Mouse (Mus musculus): ENCODE results near the gene Padi2. TPM values are rescaled to one million over a fixed set of nuclear protein-coding genes. Genes with fewer than 3 reads are reported as not detected.

Padi2 gene
- polyA plus RNA-seq, 1 experiment from 2014 or later = 0.95 TPM

- Histone ChIP-seq H3K4me1 (ENCODE audit: control insufficient read depth, insufficient read depth, low read length) (no peaks in the 10 kb centered on the region), H3K27me3 (ENCODE audit: control insufficient read depth, insufficient read depth, low read length) (no peaks in the 10 kb centered on the region)
- 91% methylated on average over 9 of the region's 9 CpGs for WGBS
Observed at GRCm38 (mm10) chr4:140878655-140879054, 27.5 kb upstream of the Padi2 start.

GRCm38 (mm10) chr4:140879116-140879515, 27.0 kb upstream of the Padi2 start:
- H3K9me3 ChIP-seq (ENCODE audit: control insufficient read depth, low read length) = no peaks in the 10 kb centered on the region
- H3K9ac ChIP-seq (replicated peaks; ENCODE audit: low read depth, low read length) = no peak overlapping the region
- H3K27me3 ChIP-seq (ENCODE audit: control insufficient read depth, insufficient read depth, low read length) = no peaks in the 10 kb centered on the region
- ATAC-seq (ENCODE audit: low read depth) = no peak
- 95% methylated on average over 6 of the region's 6 CpGs for whole genome bisulfite sequencing
- no peaks in the 10 kb centered on the region for H3K36me3 ChIP-seq (ENCODE audit: control insufficient read depth, insufficient read depth, low read length)
- no peak overlapping the region for H3K4me3 ChIP-seq (ENCODE audit: low read depth, low read length)
- H3K4me2 ChIP-seq (ENCODE audit: low read depth, low read length) = no peak overlapping the region
- no peaks in the 10 kb centered on the region for H3K4me1 ChIP-seq (ENCODE audit: control insufficient read depth, insufficient read depth, low read length)
- no peak overlapping the region for H3K27ac ChIP-seq (ENCODE audit: low read depth, low read length)

More at GRCm38 (mm10) chr4:140878655-140879054, 27.5 kb upstream of the Padi2 start:
- Histone ChIP-seq H3K4me2 (ENCODE audit: low read depth, low read length) (no peak overlapping the region), H3K36me3 (ENCODE audit: control insufficient read depth, insufficient read depth, low read length) (no peaks in the 10 kb centered on the region), H3K4me3 (ENCODE audit: low read depth, low read length) (no peak overlapping the region), H3K27ac (ENCODE audit: low read depth, low read length) (no peak overlapping the region), H3K9me3 (ENCODE audit: control insufficient read depth, low read length) (no peaks in the 10 kb centered on the region), H3K9ac (replicated peaks; ENCODE audit: low read depth, low read length) (no peak overlapping the region)
- no peak for ATAC-seq (ENCODE audit: low read depth)

DNA sequence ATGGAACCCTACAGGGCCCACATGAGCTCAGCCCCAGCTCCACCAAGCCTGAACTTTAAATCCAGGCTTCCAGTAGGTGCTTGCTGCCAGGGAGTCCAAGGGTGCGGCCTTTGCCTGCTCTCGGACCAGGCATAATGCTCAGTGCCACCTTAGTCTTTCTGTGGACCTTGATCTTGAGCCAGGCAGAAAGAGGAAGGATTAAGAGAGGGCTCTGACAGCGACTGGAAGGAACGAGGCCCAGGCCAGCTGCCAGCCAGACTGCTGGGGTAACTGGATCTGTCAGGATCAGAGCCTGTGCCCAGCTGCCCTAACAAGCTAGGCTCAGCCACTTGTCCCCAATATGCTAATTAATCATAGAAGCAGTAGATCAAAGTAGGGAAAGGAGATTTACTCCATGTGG, 26.4 kb upstream of the Padi2 start:
- WGBS = 79% methylated on average over 4 of the region's 4 CpGs
- no peak for ATAC-seq (ENCODE audit: low read depth)
- H3K36me3 ChIP-seq (ENCODE audit: control insufficient read depth, insufficient read depth, low read length) = no peaks in the 10 kb centered on the region

GRCm38 (mm10) chr4:140880207-140880606, 25.9 kb upstream of the Padi2 start:
- WGBS = 90% methylated on average over 3 of the region's 3 CpGs
- Histone ChIP-seq H3K27me3 (ENCODE audit: control insufficient read depth, insufficient read depth, low read length) (no peaks in the 10 kb centered on the region), H3K4me2 (ENCODE audit: low read depth, low read length) (no peak overlapping the region), H3K4me3 (ENCODE audit: low read depth, low read length) (no peak overlapping the region), H3K9me3 (ENCODE audit: control insufficient read depth, low read length) (no peaks in the 10 kb centered on the region), H3K27ac (ENCODE audit: low read depth, low read length) (no peak overlapping the region), H3K4me1 (ENCODE audit: control insufficient read depth, insufficient read depth, low read length) (no peaks in the 10 kb centered on the region), H3K36me3 (ENCODE audit: control insufficient read depth, insufficient read depth, low read length) (no peaks in the 10 kb centered on the region), H3K9ac (replicated peaks; ENCODE audit: low read depth, low read length) (no peak overlapping the region)
- ATAC-seq (ENCODE audit: low read depth) = no peak

More for the DNA sequence above, 26.4 kb upstream of the Padi2 start:
- Histone ChIP-seq H3K27ac (ENCODE audit: low read depth, low read length) (no peak overlapping the region), H3K9me3 (ENCODE audit: control insufficient read depth, low read length) (no peaks in the 10 kb centered on the region), H3K9ac (replicated peaks; ENCODE audit: low read depth, low read length) (no peak overlapping the region), H3K4me2 (ENCODE audit: low read depth, low read length) (no peak overlapping the region), H3K4me3 (ENCODE audit: low read depth, low read length) (no peak overlapping the region), H3K4me1 (ENCODE audit: control insufficient read depth, insufficient read depth, low read length) (no peaks in the 10 kb centered on the region), H3K27me3 (ENCODE audit: control insufficient read depth, insufficient read depth, low read length) (no peaks in the 10 kb centered on the region)

DNA sequence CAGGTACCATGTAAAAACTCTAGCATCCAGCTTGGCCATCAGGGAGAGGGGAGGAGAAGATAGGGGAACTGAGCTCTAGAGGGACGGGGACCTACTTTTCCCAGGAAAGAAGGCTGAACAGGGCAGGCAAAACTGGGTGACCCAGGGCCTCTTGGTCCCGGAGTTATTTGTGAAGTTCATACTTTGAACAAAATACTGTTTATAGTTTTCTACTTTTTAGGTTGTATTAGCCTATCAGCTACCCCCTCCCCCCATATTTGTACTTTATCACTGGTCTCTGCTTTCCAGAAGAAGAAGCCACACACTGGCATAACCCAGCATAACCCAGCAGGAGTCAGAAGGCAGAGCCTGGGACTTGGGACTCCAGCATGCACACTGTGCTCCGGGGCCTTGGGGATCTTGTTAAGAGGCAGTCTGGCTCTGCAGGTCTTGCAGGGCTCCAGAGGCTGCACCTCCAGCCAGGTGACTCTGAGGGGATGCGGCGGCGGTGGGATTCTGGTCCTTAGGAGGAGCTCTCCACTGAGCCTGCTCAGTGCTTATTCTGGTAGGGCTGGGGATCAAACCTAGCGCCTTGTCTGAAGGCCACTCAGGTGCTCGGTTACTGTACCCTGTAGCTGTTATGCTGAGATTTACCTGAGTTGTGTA, 25.0 kb upstream of the Padi2 start:
- 93% methylated on average over 8 of the region's 8 CpGs for WGBS
- Histone ChIP-seq H3K9me3 (ENCODE audit: control insufficient read depth, low read length) (no peaks in the 10 kb centered on the region), H3K9ac (replicated peaks; ENCODE audit: low read depth, low read length) (no peak overlapping the region), H3K4me3 (ENCODE audit: low read depth, low read length) (no peak overlapping the region), H3K36me3 (ENCODE audit: control insufficient read depth, insufficient read depth, low read length) (no peaks in the 10 kb centered on the region), H3K27ac (ENCODE audit: low read depth, low read length) (no peak overlapping the region), H3K27me3 (ENCODE audit: control insufficient read depth, insufficient read depth, low read length) (no peaks in the 10 kb centered on the region), H3K4me2 (ENCODE audit: low read depth, low read length) (no peak overlapping the region), H3K4me1 (ENCODE audit: control insufficient read depth, insufficient read depth, low read length) (no peaks in the 10 kb centered on the region)
- no peak for ATAC-seq (ENCODE audit: low read depth)

DNA sequence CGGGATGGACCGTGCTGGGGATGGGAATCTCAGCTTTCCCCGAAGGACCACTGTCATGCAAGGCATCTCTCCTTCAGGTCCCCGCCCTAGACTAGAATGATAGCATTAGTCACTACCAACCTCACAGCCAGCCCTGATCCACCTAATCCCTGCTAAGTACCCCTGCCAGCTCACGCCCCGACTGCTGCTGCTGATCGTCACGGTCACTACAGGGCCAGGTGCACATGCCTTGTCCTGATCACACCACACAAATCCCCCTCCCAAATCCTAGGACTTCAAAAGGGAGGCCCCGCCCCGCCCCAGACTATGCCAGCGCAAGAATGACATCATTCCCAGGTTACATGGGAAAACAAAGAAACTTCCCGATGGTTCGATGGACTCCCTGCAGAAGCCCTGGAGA, 24.4 kb upstream of the Padi2 start:
- Histone ChIP-seq H3K36me3 (ENCODE audit: control insufficient read depth, insufficient read depth, low read length) (no peaks in the 10 kb centered on the region), H3K4me2 (ENCODE audit: low read depth, low read length) (no peak overlapping the region), H3K4me1 (ENCODE audit: control insufficient read depth, insufficient read depth, low read length) (no peaks in the 10 kb centered on the region), H3K27me3 (ENCODE audit: control insufficient read depth, insufficient read depth, low read length) (no peaks in the 10 kb centered on the region), H3K4me3 (ENCODE audit: low read depth, low read length) (no peak overlapping the region), H3K27ac (ENCODE audit: low read depth, low read length) (no peak overlapping the region), H3K9me3 (ENCODE audit: control insufficient read depth, low read length) (no peaks in the 10 kb centered on the region), H3K9ac (replicated peaks; ENCODE audit: low read depth, low read length) (no peak overlapping the region)
- 95% methylated on average over 13 of the region's 13 CpGs for WGBS
- no peak for ATAC-seq (ENCODE audit: low read depth)

DNA sequence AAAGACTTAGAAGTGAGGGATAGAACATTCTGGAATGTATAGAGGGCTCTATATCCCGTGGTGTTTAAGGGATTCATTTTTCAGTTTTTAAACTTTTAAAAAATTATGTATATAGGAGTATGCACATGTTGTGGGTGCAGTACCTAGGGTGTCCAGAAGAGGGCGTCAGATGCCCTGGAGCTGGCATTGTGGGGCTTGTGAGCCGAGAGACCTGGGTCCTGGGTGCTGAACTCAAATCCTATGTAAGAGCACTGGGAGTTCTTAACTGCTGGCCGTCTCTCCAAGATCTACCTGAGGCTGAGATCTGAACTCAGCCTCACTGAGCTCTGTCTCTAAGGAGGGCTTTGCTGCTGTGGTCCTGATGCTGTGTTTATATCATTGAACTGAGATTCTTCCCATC, 23.8 kb upstream of the Padi2 start:
- Histone ChIP-seq H3K9me3 (ENCODE audit: control insufficient read depth, low read length) (no peaks in the 10 kb centered on the region), H3K4me3 (ENCODE audit: low read depth, low read length) (no peak overlapping the region), H3K4me1 (ENCODE audit: control insufficient read depth, insufficient read depth, low read length) (no peaks in the 10 kb centered on the region), H3K9ac (replicated peaks; ENCODE audit: low read depth, low read length) (no peak overlapping the region), H3K27ac (ENCODE audit: low read depth, low read length) (no peak overlapping the region), H3K27me3 (ENCODE audit: control insufficient read depth, insufficient read depth, low read length) (no peaks in the 10 kb centered on the region), H3K4me2 (ENCODE audit: low read depth, low read length) (no peak overlapping the region), H3K36me3 (ENCODE audit: control insufficient read depth, insufficient read depth, low read length) (no peaks in the 10 kb centered on the region)
- WGBS = 71% methylated on average over 4 of the region's 4 CpGs
- ATAC-seq (ENCODE audit: low read depth) = no peak

- H3K27ac ChIP-seq (ENCODE audit: low read depth, low read length) = no peak overlapping the region
- H3K27me3 ChIP-seq (ENCODE audit: control insufficient read depth, insufficient read depth, low read length) = no peaks in the 10 kb centered on the region
- 97% methylated on average over 3 of the region's 3 CpGs for WGBS
- no peaks in the 10 kb centered on the region for H3K4me1 ChIP-seq (ENCODE audit: control insufficient read depth, insufficient read depth, low read length)
- H3K9ac ChIP-seq (replicated peaks; ENCODE audit: low read depth, low read length) = no peak overlapping the region
- H3K36me3 ChIP-seq (ENCODE audit: control insufficient read depth, insufficient read depth, low read length) = no peaks in the 10 kb centered on the region
- H3K9me3 ChIP-seq (ENCODE audit: control insufficient read depth, low read length) = no peaks in the 10 kb centered on the region
- H3K4me3 ChIP-seq (ENCODE audit: low read depth, low read length) = no peak overlapping the region
- no peak for ATAC-seq (ENCODE audit: low read depth)
- no peak overlapping the region for H3K4me2 ChIP-seq (ENCODE audit: low read depth, low read length)
Observed at GRCm38 (mm10) chr4:140882981-140883380, 23.2 kb upstream of the Padi2 start.

- Histone ChIP-seq H3K27me3 (ENCODE audit: control insufficient read depth, insufficient read depth, low read length) (no peaks in the 10 kb centered on the region), H3K36me3 (ENCODE audit: control insufficient read depth, insufficient read depth, low read length) (no peaks in the 10 kb centered on the region), H3K9me3 (ENCODE audit: control insufficient read depth, low read length) (no peaks in the 10 kb centered on the region), H3K4me1 (ENCODE audit: control insufficient read depth, insufficient read depth, low read length) (no peaks in the 10 kb centered on the region), H3K27ac (ENCODE audit: low read depth, low read length) (no peak overlapping the region), H3K9ac (replicated peaks; ENCODE audit: low read depth, low read length) (no peak overlapping the region), H3K4me2 (ENCODE audit: low read depth, low read length) (no peak overlapping the region), H3K4me3 (ENCODE audit: low read depth, low read length) (no peak overlapping the region)
- 41% methylated on average over 4 of the region's 4 CpGs for WGBS
- no peak for ATAC-seq (ENCODE audit: low read depth)
Observed at GRCm38 (mm10) chr4:140883852-140884251, 22.3 kb upstream of the Padi2 start.
